Mouse (Mus musculus): ENCODE results near the gene Cmtm7. TPM values are rescaled to one million over a fixed set of nuclear protein-coding genes. Genes with fewer than 3 reads are reported as not detected.

The Cmtm7 gene
- polyA plus RNA-seq, 1 experiment from 2014 or later, result 103 TPM

GRCm38 (mm10) chr9:114767030-114767429, 14.6 kb downstream of the Cmtm7 start:
- H3K27ac ChIP-seq (replicated peaks; ENCODE audit: low read depth, low read length), result peak overlapping the region; percentile 78
- H3K4me1 ChIP-seq (ENCODE audit: control insufficient read depth, insufficient read depth, low read length), result peaks cover 18% of the 10 kb centered on the region
- no peak overlapping the region for H3K4me3 ChIP-seq (ENCODE audit: low read depth, low read length)
- H3K9me3 ChIP-seq (ENCODE audit: control insufficient read depth, low read length), result no peaks in the 10 kb centered on the region
- H3K9ac ChIP-seq (ENCODE audit: low read depth, low read length), result no peak overlapping the region
- DNase-seq (ENCODE audit: low spot score), result peak; percentile 78
- H3K36me3 ChIP-seq (ENCODE audit: control insufficient read depth, insufficient read depth, low read length), result peaks cover 18% of the 10 kb centered on the region
- peak; percentile 59 for ATAC-seq (ENCODE audit: low read depth)
- H3K27me3 ChIP-seq (replicated peaks; ENCODE audit: control insufficient read depth, insufficient read depth, low read length), result no peaks in the 10 kb centered on the region
- WGBS, result 39% methylated on average over 13 of the region's 13 CpGs
- peak overlapping the region; percentile 4; the same call in 1 of the 2 replicates for H3K4me2 ChIP-seq (ENCODE audit: low read depth, low read length)

- no peak for ATAC-seq (ENCODE audit: low read depth)
- DNase-seq (ENCODE audit: low spot score), result peak; percentile 69
- Histone ChIP-seq H3K27me3 (replicated peaks; ENCODE audit: control insufficient read depth, insufficient read depth, low read length) (no peaks in the 10 kb centered on the region), H3K27ac (replicated peaks; ENCODE audit: low read depth, low read length) (no peak overlapping the region), H3K9me3 (ENCODE audit: control insufficient read depth, low read length) (no peaks in the 10 kb centered on the region), H3K36me3 (ENCODE audit: control insufficient read depth, insufficient read depth, low read length) (peaks cover 37% of the 10 kb centered on the region), H3K9ac (ENCODE audit: low read depth, low read length) (no peak overlapping the region), H3K4me3 (ENCODE audit: low read depth, low read length) (no peak overlapping the region), H3K4me2 (ENCODE audit: low read depth, low read length) (no peak overlapping the region), H3K4me1 (ENCODE audit: control insufficient read depth, insufficient read depth, low read length) (peaks cover 18% of the 10 kb centered on the region)
- 67% methylated on average over 13 of the region's 13 CpGs for WGBS
These were observed 18.3 kb downstream of the Cmtm7 start for GRCm38 (mm10) chr9:114763341-114763740.

GRCm38 (mm10) chr9:114761848-114762247, 19.8 kb downstream of the Cmtm7 start:
- DNase-seq (ENCODE audit: low spot score) (no peak), ATAC-seq (ENCODE audit: low read depth) (no peak)
- 72% methylated on average over 11 of the region's 11 CpGs for WGBS
- Histone ChIP-seq H3K4me1 (ENCODE audit: control insufficient read depth, insufficient read depth, low read length) (0 out of 2 replicates have a peak, but pooled peaks cover 4% of the 10 kb centered on the region), H3K36me3 (ENCODE audit: control insufficient read depth, insufficient read depth, low read length) (peaks cover 44% of the 10 kb centered on the region), H3K9ac (ENCODE audit: low read depth, low read length) (no peak overlapping the region), H3K9me3 (ENCODE audit: control insufficient read depth, low read length) (no peaks in the 10 kb centered on the region), H3K4me3 (ENCODE audit: low read depth, low read length) (no peak overlapping the region), H3K27me3 (replicated peaks; ENCODE audit: control insufficient read depth, insufficient read depth, low read length) (no peaks in the 10 kb centered on the region), H3K27ac (replicated peaks; ENCODE audit: low read depth, low read length) (no peak overlapping the region), H3K4me2 (ENCODE audit: low read depth, low read length) (no peak overlapping the region)

GRCm38 (mm10) chr9:114760353-114760752, 21.3 kb downstream of the Cmtm7 start:
- no peaks in the 10 kb centered on the region for H3K27me3 ChIP-seq (replicated peaks; ENCODE audit: control insufficient read depth, insufficient read depth, low read length)
- WGBS, result 74% methylated on average over 5 of the region's 5 CpGs
- no peak for DNase-seq (ENCODE audit: low spot score)
- no peaks in the 10 kb centered on the region for H3K9me3 ChIP-seq (ENCODE audit: control insufficient read depth, low read length)
- no peak for ATAC-seq (ENCODE audit: low read depth)
- no peak overlapping the region for H3K9ac ChIP-seq (ENCODE audit: low read depth, low read length)
- H3K4me2 ChIP-seq (ENCODE audit: low read depth, low read length), result no peak overlapping the region
- no peaks in the 10 kb centered on the region for H3K4me1 ChIP-seq (ENCODE audit: control insufficient read depth, insufficient read depth, low read length)
- no peak overlapping the region for H3K4me3 ChIP-seq (ENCODE audit: low read depth, low read length)
- peaks cover 52% of the 10 kb centered on the region for H3K36me3 ChIP-seq (ENCODE audit: control insufficient read depth, insufficient read depth, low read length)
- no peak overlapping the region for H3K27ac ChIP-seq (replicated peaks; ENCODE audit: low read depth, low read length)

- WGBS, result 91% methylated on average over 4 of the region's 4 CpGs
- no peak overlapping the region for H3K4me3 ChIP-seq (ENCODE audit: low read depth, low read length)
- DNase-seq (ENCODE audit: low spot score) (no peak), ATAC-seq (ENCODE audit: low read depth) (no peak; the same call in 1 of the 2 replicates)
- H3K4me2 ChIP-seq (ENCODE audit: low read depth, low read length), result no peak overlapping the region
- no peaks in the 10 kb centered on the region for H3K4me1 ChIP-seq (ENCODE audit: control insufficient read depth, insufficient read depth, low read length)
- H3K27ac ChIP-seq (replicated peaks; ENCODE audit: low read depth, low read length), result no peak overlapping the region
- H3K9me3 ChIP-seq (ENCODE audit: control insufficient read depth, low read length), result no peaks in the 10 kb centered on the region
- H3K36me3 ChIP-seq (ENCODE audit: control insufficient read depth, insufficient read depth, low read length), result peaks cover 57% of the 10 kb centered on the region
- H3K27me3 ChIP-seq (replicated peaks; ENCODE audit: control insufficient read depth, insufficient read depth, low read length), result no peaks in the 10 kb centered on the region
- no peak overlapping the region for H3K9ac ChIP-seq (ENCODE audit: low read depth, low read length)
These were observed 21.8 kb downstream of the Cmtm7 start for GRCm38 (mm10) chr9:114759886-114760285.

- H3K36me3 ChIP-seq (ENCODE audit: control insufficient read depth, insufficient read depth, low read length), result peaks cover 59% of the 10 kb centered on the region
- H3K4me1 ChIP-seq (ENCODE audit: control insufficient read depth, insufficient read depth, low read length), result no peaks in the 10 kb centered on the region
- no peak overlapping the region for H3K27ac ChIP-seq (replicated peaks; ENCODE audit: low read depth, low read length)
- H3K27me3 ChIP-seq (replicated peaks; ENCODE audit: control insufficient read depth, insufficient read depth, low read length), result no peaks in the 10 kb centered on the region
- 82% methylated on average over 5 of the region's 5 CpGs for WGBS
- no peak overlapping the region for H3K9ac ChIP-seq (ENCODE audit: low read depth, low read length)
- no peaks in the 10 kb centered on the region for H3K9me3 ChIP-seq (ENCODE audit: control insufficient read depth, low read length)
- no peak overlapping the region for H3K4me2 ChIP-seq (ENCODE audit: low read depth, low read length)
- H3K4me3 ChIP-seq (ENCODE audit: low read depth, low read length), result no peak overlapping the region
- no peak for DNase-seq (ENCODE audit: low spot score)
- ATAC-seq (ENCODE audit: low read depth), result no peak
These were observed 22.9 kb downstream of the Cmtm7 start for GRCm38 (mm10) chr9:114758801-114759200.

- no peaks in the 10 kb centered on the region for H3K27me3 ChIP-seq (replicated peaks; ENCODE audit: control insufficient read depth, insufficient read depth, low read length)
- DNase-seq (ENCODE audit: low spot score), result no peak
- WGBS, result 77% methylated on average over 7 of the region's 7 CpGs
- no peak overlapping the region for H3K9ac ChIP-seq (ENCODE audit: low read depth, low read length)
- H3K9me3 ChIP-seq (ENCODE audit: control insufficient read depth, low read length), result no peaks in the 10 kb centered on the region
- H3K36me3 ChIP-seq (ENCODE audit: control insufficient read depth, insufficient read depth, low read length), result peaks cover 58% of the 10 kb centered on the region
- ATAC-seq (ENCODE audit: low read depth), result no peak
- no peaks in the 10 kb centered on the region for H3K4me1 ChIP-seq (ENCODE audit: control insufficient read depth, insufficient read depth, low read length)
- H3K27ac ChIP-seq (replicated peaks; ENCODE audit: low read depth, low read length), result no peak overlapping the region
- H3K4me2 ChIP-seq (ENCODE audit: low read depth, low read length), result no peak overlapping the region
- no peak overlapping the region for H3K4me3 ChIP-seq (ENCODE audit: low read depth, low read length)
These were observed 23.4 kb downstream of the Cmtm7 start for GRCm38 (mm10) chr9:114758272-114758671.

GRCm38 (mm10) chr9:114752863-114753484, 28.7 kb downstream of the Cmtm7 start:
- H3K4me3 ChIP-seq (ENCODE audit: low read depth, low read length), result peak overlapping the region; percentile 50
- H3K36me3 ChIP-seq (ENCODE audit: control insufficient read depth, insufficient read depth, low read length), result peaks cover 34% of the 10 kb centered on the region
- WGBS, result 4% methylated on average over 33 of the region's 36 CpGs
- H3K27ac ChIP-seq (replicated peaks; ENCODE audit: low read depth, low read length), result peak overlapping the region; percentile 69
- ATAC-seq (ENCODE audit: low read depth) (peak; percentile 92), DNase-seq (ENCODE audit: low spot score) (peak; percentile 95)
- H3K4me2 ChIP-seq (ENCODE audit: low read depth, low read length), result peak overlapping the region; percentile 71
- no peaks in the 10 kb centered on the region for H3K9me3 ChIP-seq (ENCODE audit: control insufficient read depth, low read length)
- H3K4me1 ChIP-seq (ENCODE audit: control insufficient read depth, insufficient read depth, low read length), result no peaks in the 10 kb centered on the region
- H3K9ac ChIP-seq (ENCODE audit: low read depth, low read length), result peak overlapping the region; percentile 64
- H3K27me3 ChIP-seq (replicated peaks; ENCODE audit: control insufficient read depth, insufficient read depth, low read length), result no peaks in the 10 kb centered on the region

GRCm38 (mm10) chr9:114752311-114752710, 29.3 kb downstream of the Cmtm7 start:
- no peaks in the 10 kb centered on the region for H3K4me1 ChIP-seq (ENCODE audit: control insufficient read depth, insufficient read depth, low read length)
- peak overlapping the region; percentile 50; the same call in 1 of the 2 replicates for H3K4me3 ChIP-seq (ENCODE audit: low read depth, low read length)
- ATAC-seq (ENCODE audit: low read depth) (no peak), DNase-seq (ENCODE audit: low spot score) (no peak)
- no peaks in the 10 kb centered on the region for H3K9me3 ChIP-seq (ENCODE audit: control insufficient read depth, low read length)
- H3K9ac ChIP-seq (ENCODE audit: low read depth, low read length), result no peak overlapping the region
- H3K27me3 ChIP-seq (replicated peaks; ENCODE audit: control insufficient read depth, insufficient read depth, low read length), result no peaks in the 10 kb centered on the region
- peaks cover 38% of the 10 kb centered on the region for H3K36me3 ChIP-seq (ENCODE audit: control insufficient read depth, insufficient read depth, low read length)
- 73% methylated on average over 9 of the region's 9 CpGs for WGBS
- H3K4me2 ChIP-seq (ENCODE audit: low read depth, low read length), result peak overlapping the region; percentile 71
- no peak overlapping the region for H3K27ac ChIP-seq (replicated peaks; ENCODE audit: low read depth, low read length)
